Mouse (Mus musculus): Measurements from ENCODE around the gene Prr5l. TPM values are rescaled to one million over a fixed set of nuclear protein-coding genes. Genes with fewer than 3 reads are reported as not detected.

Gene Prr5l
- polyA plus RNA-seq, 1 experiment from 2014 or later = 6.0 TPM

- H3K4me2 ChIP-seq (replicated peaks) = peak within 1 kb of the TSS; percentile 80
- H3K9me3 ChIP-seq (ENCODE audit: control insufficient read depth, low read length) = no peaks in the 10 kb centered on the region
- peak within 1 kb of the TSS; percentile 86 for H3K9ac ChIP-seq
- DNase-seq (ENCODE audit: low spot score) (peak; percentile 93), ATAC-seq (ENCODE audit: low FRiP score) (peak; percentile 96)
- WGBS = 12% methylated on average over 22 of the region's 22 CpGs
- no peaks in the 10 kb centered on the region; the same call in 1 of the 2 replicates for H3K27me3 ChIP-seq (ENCODE audit: control insufficient read depth, insufficient read depth, low read length)
- H3K4me1 ChIP-seq (replicated peaks; ENCODE audit: control insufficient read depth, insufficient read depth, low read length) = peaks cover 9% of the 10 kb centered on the region
- H3K27ac ChIP-seq = peak within 1 kb of the TSS; percentile 78
- peak within 1 kb of the TSS; percentile 77 for H3K4me3 ChIP-seq (replicated peaks; ENCODE audit: low read length)
- H3K36me3 ChIP-seq (replicated peaks; ENCODE audit: control insufficient read depth, insufficient read depth) = no peaks in the 10 kb centered on the region
Observed at GRCm38 (mm10) chr2:101885768-101886438, 3.1 kb upstream of the Prr5l start, which contains the start of gene Commd9. Gene Commd9, plus strand, starts transcription at chr2:101886247.

GRCm38 (mm10) chr2:101884286-101884685, 1.5 kb upstream of the Prr5l start:
- Histone ChIP-seq H3K4me1 (replicated peaks; ENCODE audit: control insufficient read depth, insufficient read depth, low read length) (peaks cover 9% of the 10 kb centered on the region), H3K9ac (no peak overlapping the region), H3K4me2 (replicated peaks) (no peak overlapping the region), H3K27ac (no peak overlapping the region), H3K9me3 (ENCODE audit: control insufficient read depth, low read length) (no peaks in the 10 kb centered on the region), H3K36me3 (replicated peaks; ENCODE audit: control insufficient read depth, insufficient read depth) (no peaks in the 10 kb centered on the region), H3K4me3 (replicated peaks; ENCODE audit: low read length) (no peak overlapping the region), H3K27me3 (ENCODE audit: control insufficient read depth, insufficient read depth, low read length) (no peaks in the 10 kb centered on the region; the same call in 1 of the 2 replicates)
- no peak for DNase-seq (ENCODE audit: low spot score)
- 90% methylated on average over 2 of the region's 2 CpGs for WGBS
- no peak for ATAC-seq (ENCODE audit: low FRiP score)

DNA sequence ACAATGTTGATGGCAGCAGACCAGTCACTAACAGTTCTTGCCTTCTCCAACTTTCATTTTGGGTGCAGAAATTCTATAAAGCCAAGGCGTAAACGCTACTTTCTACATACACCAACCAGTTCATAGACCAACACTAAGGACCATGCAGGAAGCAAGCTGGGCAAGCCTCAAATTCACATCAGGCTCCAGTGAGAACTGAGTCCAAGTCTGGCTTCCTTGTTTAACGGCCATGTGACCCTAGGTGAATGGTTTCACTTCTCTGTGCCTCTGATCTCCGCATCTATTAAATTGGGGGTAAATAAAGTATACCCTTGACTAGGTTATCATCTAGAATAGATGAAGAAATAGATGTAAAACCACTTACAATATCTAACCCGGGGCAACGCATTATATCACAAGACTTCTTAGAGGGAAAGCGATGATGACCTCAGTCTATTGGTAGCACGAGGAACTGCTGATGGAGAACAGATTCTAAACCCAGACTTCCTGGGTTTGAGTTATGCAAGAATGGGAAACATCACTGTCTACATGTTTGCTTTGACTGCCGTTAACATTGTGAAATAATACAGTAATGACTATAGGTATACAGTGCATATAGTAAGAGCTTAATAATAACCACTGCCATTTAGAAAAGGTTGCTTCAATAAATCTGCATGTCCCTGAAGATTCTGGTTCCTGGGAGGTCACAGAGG, 1.2 kb downstream of the Prr5l start:
- Histone ChIP-seq H3K27me3 (ENCODE audit: control insufficient read depth, insufficient read depth, low read length) (no peaks in the 10 kb centered on the region; the same call in 1 of the 2 replicates), H3K9me3 (ENCODE audit: control insufficient read depth, low read length) (no peaks in the 10 kb centered on the region), H3K36me3 (replicated peaks; ENCODE audit: control insufficient read depth, insufficient read depth) (no peaks in the 10 kb centered on the region), H3K4me2 (replicated peaks) (no peak overlapping the region), H3K9ac (no peak overlapping the region), H3K27ac (no peak overlapping the region), H3K4me3 (replicated peaks; ENCODE audit: low read length) (no peak overlapping the region), H3K4me1 (replicated peaks; ENCODE audit: control insufficient read depth, insufficient read depth, low read length) (peaks cover 3% of the 10 kb centered on the region)
- 89% methylated on average over 9 of the region's 9 CpGs for WGBS
- DNase-seq (ENCODE audit: low spot score) (no peak), ATAC-seq (ENCODE audit: low FRiP score) (no peak)

- ATAC-seq (ENCODE audit: low FRiP score) = no peak
- Histone ChIP-seq H3K4me3 (replicated peaks; ENCODE audit: low read length) (no peak overlapping the region), H3K27ac (no peak overlapping the region), H3K4me1 (replicated peaks; ENCODE audit: control insufficient read depth, insufficient read depth, low read length) (no peaks in the 10 kb centered on the region), H3K36me3 (replicated peaks; ENCODE audit: control insufficient read depth, insufficient read depth) (no peaks in the 10 kb centered on the region), H3K9ac (no peak overlapping the region), H3K27me3 (ENCODE audit: control insufficient read depth, insufficient read depth, low read length) (no peaks in the 10 kb centered on the region), H3K9me3 (ENCODE audit: control insufficient read depth, low read length) (no peaks in the 10 kb centered on the region), H3K4me2 (replicated peaks) (peak overlapping the region; percentile 38; the same call in 1 of the 2 replicates)
- DNase-seq (ENCODE audit: low spot score) = no peak
- WGBS = 34% methylated on average over 14 of the region's 14 CpGs
Observed at GRCm38 (mm10) chr2:101871179-101871578, 11.6 kb downstream of the Prr5l start.

DNA sequence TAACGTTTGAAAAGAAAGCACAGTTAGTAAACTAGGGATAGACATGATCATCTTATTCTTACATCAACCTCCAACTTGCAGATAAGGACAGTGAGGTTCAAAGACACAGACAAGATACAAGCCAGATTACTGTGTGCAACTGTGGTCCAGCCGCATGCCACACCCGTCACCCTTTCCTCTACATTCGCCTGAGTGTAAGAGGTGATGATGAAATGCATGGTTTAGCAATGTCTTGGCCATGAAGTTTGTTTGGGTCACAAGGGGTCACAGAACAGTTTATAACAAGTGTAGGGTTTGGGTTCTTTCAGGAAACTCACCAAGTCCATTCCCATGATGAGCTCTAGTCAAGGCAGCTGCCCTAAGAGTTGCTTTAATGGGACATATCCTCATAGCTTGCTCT, 14.1 kb downstream of the Prr5l start:
- no peaks in the 10 kb centered on the region for H3K9me3 ChIP-seq (ENCODE audit: control insufficient read depth, low read length)
- H3K27me3 ChIP-seq (ENCODE audit: control insufficient read depth, insufficient read depth, low read length) = no peaks in the 10 kb centered on the region
- H3K36me3 ChIP-seq (replicated peaks; ENCODE audit: control insufficient read depth, insufficient read depth) = no peaks in the 10 kb centered on the region
- H3K9ac ChIP-seq = no peak overlapping the region
- 94% methylated on average over 4 of the region's 4 CpGs for WGBS
- ATAC-seq (ENCODE audit: low FRiP score) (no peak), DNase-seq (ENCODE audit: low spot score) (no peak)
- H3K4me2 ChIP-seq (replicated peaks) = no peak overlapping the region
- no peaks in the 10 kb centered on the region for H3K4me1 ChIP-seq (replicated peaks; ENCODE audit: control insufficient read depth, insufficient read depth, low read length)
- no peak overlapping the region for H3K4me3 ChIP-seq (replicated peaks; ENCODE audit: low read length)
- H3K27ac ChIP-seq = no peak overlapping the region

DNA sequence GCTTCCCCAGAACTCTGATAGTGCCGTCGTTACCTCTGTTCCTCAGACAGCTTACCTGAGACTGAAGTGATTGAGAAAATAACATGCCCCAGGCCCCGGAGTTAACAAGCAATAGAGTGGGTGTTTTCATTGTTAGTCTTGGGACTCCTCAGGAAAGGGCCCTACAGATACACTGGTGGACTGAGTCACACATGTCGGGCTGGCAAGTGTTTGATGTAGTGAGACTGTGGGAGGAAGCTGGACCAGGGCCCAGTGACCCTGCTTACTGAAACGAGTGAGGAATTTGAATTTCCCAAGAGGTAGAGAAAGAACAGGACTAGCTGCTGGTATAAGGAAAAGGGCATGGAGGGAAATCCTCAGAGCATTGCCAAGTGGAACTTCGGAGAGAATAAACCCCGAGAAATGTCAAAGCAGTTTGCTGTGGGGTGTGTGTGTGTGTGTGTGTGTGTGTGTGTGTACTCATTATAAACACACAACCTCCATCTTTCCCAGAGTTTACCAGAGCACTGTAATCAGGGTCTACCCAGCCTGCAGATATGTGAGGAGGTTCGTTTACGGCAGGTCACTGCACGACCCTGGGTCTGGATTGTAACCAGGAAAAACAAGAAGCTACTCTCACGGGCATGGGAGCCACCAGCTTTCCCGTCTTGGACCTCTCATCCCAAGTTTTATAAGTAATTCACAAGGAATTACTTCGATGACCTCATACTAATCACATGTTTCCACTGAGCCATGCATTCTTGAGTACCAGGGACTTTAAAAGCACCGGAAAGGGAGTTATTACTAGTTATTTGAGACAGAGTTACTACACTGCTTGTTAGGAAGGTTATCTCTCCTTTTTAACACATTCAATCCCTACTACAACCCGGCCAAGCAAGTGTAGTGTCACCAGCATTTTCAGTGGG, 20.4 kb downstream of the Prr5l start:
- Histone ChIP-seq H3K9ac (no peak overlapping the region), H3K27me3 (ENCODE audit: control insufficient read depth, insufficient read depth, low read length) (no peaks in the 10 kb centered on the region), H3K27ac (no peak overlapping the region), H3K4me3 (replicated peaks; ENCODE audit: low read length) (no peak overlapping the region), H3K4me1 (replicated peaks; ENCODE audit: control insufficient read depth, insufficient read depth, low read length) (no peaks in the 10 kb centered on the region), H3K4me2 (replicated peaks) (no peak overlapping the region), H3K9me3 (ENCODE audit: control insufficient read depth, low read length) (no peaks in the 10 kb centered on the region), H3K36me3 (replicated peaks; ENCODE audit: control insufficient read depth, insufficient read depth) (no peaks in the 10 kb centered on the region)
- ATAC-seq (ENCODE audit: low FRiP score) = 0 out of 2 replicates have a peak, but pooled peaks have one; percentile 40
- WGBS = 72% methylated on average over 15 of the region's 15 CpGs
- no peak for DNase-seq (ENCODE audit: low spot score)

DNA sequence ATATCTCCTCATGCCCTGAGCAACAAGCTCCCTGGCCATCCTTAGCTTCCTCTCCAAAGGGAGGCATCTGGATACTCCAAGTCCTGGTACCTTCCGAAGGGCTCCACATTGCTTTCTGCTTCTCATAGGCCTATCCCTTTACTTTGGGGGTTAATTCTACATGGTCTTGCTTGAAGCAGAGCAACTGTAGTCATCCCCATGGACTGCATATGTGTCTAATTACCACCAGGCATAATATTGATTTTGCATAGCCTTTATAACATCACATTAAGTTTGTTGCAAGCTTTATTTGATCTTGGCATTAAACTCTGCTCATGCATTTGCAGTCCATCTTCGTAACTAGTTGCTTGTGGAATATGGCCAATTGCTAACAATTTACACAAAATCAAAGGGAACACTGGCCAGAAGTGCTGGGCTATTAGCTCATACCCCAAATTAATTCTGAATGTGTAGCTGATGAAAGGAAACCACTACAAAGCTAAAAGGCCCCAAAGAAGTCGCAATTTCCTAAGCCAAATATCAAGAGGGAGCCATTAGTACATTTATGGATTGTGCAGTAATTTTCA, 21.8 kb downstream of the Prr5l start:
- Histone ChIP-seq H3K4me3 (replicated peaks; ENCODE audit: low read length) (no peak overlapping the region), H3K36me3 (replicated peaks; ENCODE audit: control insufficient read depth, insufficient read depth) (no peaks in the 10 kb centered on the region), H3K27me3 (ENCODE audit: control insufficient read depth, insufficient read depth, low read length) (no peaks in the 10 kb centered on the region), H3K9me3 (ENCODE audit: control insufficient read depth, low read length) (no peaks in the 10 kb centered on the region), H3K27ac (no peak overlapping the region), H3K4me1 (replicated peaks; ENCODE audit: control insufficient read depth, insufficient read depth, low read length) (no peaks in the 10 kb centered on the region), H3K9ac (no peak overlapping the region), H3K4me2 (replicated peaks) (no peak overlapping the region)
- WGBS = 87% methylated on average over 3 of the region's 3 CpGs
- ATAC-seq (ENCODE audit: low FRiP score) (no peak), DNase-seq (ENCODE audit: low spot score) (no peak)

DNA sequence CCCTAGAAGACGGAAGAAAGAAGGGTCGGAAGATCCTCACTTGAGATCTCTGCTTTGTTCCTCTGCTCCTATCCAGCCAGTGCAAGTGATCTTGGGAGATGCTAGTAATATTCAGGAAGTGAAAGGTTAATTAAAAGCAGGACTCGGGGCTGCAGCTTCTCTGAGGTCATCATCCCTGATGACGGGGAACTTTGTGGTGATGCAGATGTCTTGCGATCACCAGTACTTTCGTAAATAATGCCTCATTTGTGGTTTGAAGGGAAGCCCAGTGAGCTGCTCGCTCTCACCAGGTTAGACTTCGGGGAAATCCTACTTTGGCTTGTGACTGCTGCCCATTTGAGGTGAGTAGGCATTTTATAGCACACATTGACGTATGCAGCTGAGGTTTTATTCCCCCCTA, 26.7 kb downstream of the Prr5l start:
- WGBS = 90% methylated on average over 9 of the region's 9 CpGs
- H3K27me3 ChIP-seq (ENCODE audit: control insufficient read depth, insufficient read depth, low read length) = no peaks in the 10 kb centered on the region
- H3K9me3 ChIP-seq (ENCODE audit: control insufficient read depth, low read length) = no peaks in the 10 kb centered on the region
- no peak overlapping the region for H3K4me3 ChIP-seq (replicated peaks; ENCODE audit: low read length)
- DNase-seq (ENCODE audit: low spot score) (no peak), ATAC-seq (ENCODE audit: low FRiP score) (no peak)
- H3K36me3 ChIP-seq (replicated peaks; ENCODE audit: control insufficient read depth, insufficient read depth) = no peaks in the 10 kb centered on the region
- H3K4me1 ChIP-seq (replicated peaks; ENCODE audit: control insufficient read depth, insufficient read depth, low read length) = no peaks in the 10 kb centered on the region
- H3K27ac ChIP-seq = no peak overlapping the region
- H3K4me2 ChIP-seq (replicated peaks) = no peak overlapping the region
- no peak overlapping the region for H3K9ac ChIP-seq

- Histone ChIP-seq H3K9me3 (ENCODE audit: control insufficient read depth, low read length) (no peaks in the 10 kb centered on the region), H3K27me3 (ENCODE audit: control insufficient read depth, insufficient read depth, low read length) (no peaks in the 10 kb centered on the region), H3K27ac (no peak overlapping the region), H3K36me3 (replicated peaks; ENCODE audit: control insufficient read depth, insufficient read depth) (no peaks in the 10 kb centered on the region), H3K9ac (no peak overlapping the region; the same call in 1 of the 2 replicates), H3K4me3 (replicated peaks; ENCODE audit: low read length) (no peak overlapping the region), H3K4me2 (replicated peaks) (no peak overlapping the region), H3K4me1 (replicated peaks; ENCODE audit: control insufficient read depth, insufficient read depth, low read length) (no peaks in the 10 kb centered on the region)
- WGBS = 64% methylated on average over 7 of the region's 7 CpGs
- ATAC-seq (ENCODE audit: low FRiP score) (no peak), DNase-seq (ENCODE audit: low spot score) (no peak)
Observed at GRCm38 (mm10) chr2:101854792-101855191, 28.0 kb downstream of the Prr5l start.

All from hindbrain, embryonic 14.5 days (tissue).